Mouse (Mus musculus) bone marrow macrophage, adult 2 months (primary cell): ENCODE results near the gene Dusp27.

ENCODE experiments used
- CTCF ChIP-seq: IDR thresholded peaks from 2 replicates; pipeline ENCODE4 v1.5.1; 2012; ENCODE audit warnings: low read depth, mild to moderate bottlenecking, low read length, moderate library complexity
- POLR2A ChIP-seq: IDR thresholded peaks from 2 replicates; pipeline ENCODE4 v1.6.1; 2012; ENCODE audit warnings: mild to moderate bottlenecking, low read depth, low read length, borderline replicate concordance

- TF ChIP-seq CTCF = no peak
- TF ChIP-seq POLR2A = no peak
Observed at GRCm38 (mm10) chr1:166089337-166089736, 38.4 kb downstream of the Dusp27 start.
